Mouse (Mus musculus) hindbrain, embryonic 16.5 days (tissue): ENCODE measurements around the gene Kpnb1. TPM values are rescaled to one million over a fixed set of nuclear protein-coding genes. Genes with fewer than 3 reads are reported as not detected.

ENCODE experiments used
- ATAC-seq: fragments of 200-750 bp; cut with Nextera tagmentation; 2 replicates; pipeline ENCODE4 v1.8.0; 2017; ENCODE audit warnings: moderate TSS enrichment, moderate library complexity
- H3K27ac ChIP-seq: fragments of 300-500 bp; sonication (generic); 2 replicates; pipeline ENCODE4 v1.5.1; 2014; ENCODE audit warnings: low read depth, mild to moderate bottlenecking, control low read depth, low read length, moderate library complexity
- H3K27me3 ChIP-seq: fragments of 300-500 bp; sonication (generic); replicated peaks from 2 replicates; pipeline ENCODE4 v1.6.1; 2014; ENCODE audit warnings: low read length; ENCODE audit not compliant: control insufficient read depth, insufficient read depth
- H3K36me3 ChIP-seq: fragments of 300-500 bp; sonication (generic); 2 replicates; pipeline ENCODE4 v1.6.1; 2014; ENCODE audit warnings: mild to moderate bottlenecking, low read length, moderate library complexity, mixed read lengths; ENCODE audit not compliant: control insufficient read depth, insufficient read depth
- H3K4me1 ChIP-seq: fragments of 300-500 bp; sonication (generic); 2 replicates; pipeline ENCODE4 v1.6.1; 2014; ENCODE audit warnings: low read depth, low read length; ENCODE audit not compliant: control insufficient read depth, insufficient read depth
- H3K4me2 ChIP-seq: fragments of 300-500 bp; sonication (generic); 2 replicates; pipeline ENCODE4 v1.6.1; 2014; ENCODE audit warnings: mild to moderate bottlenecking, low read length, control low read depth, moderate library complexity
- H3K4me3 ChIP-seq: fragments of 300-500 bp; sonication (generic); 2 replicates; pipeline ENCODE4 v1.5.1; 2014; ENCODE audit warnings: mild to moderate bottlenecking, low read length, control low read depth, moderate library complexity
- H3K9ac ChIP-seq: fragments of 300-500 bp; sonication (generic); 2 replicates; pipeline ENCODE4 v1.6.1; 2014; ENCODE audit warnings: low read depth, mild to moderate bottlenecking, control low read depth, low read length, moderate library complexity
- H3K9me3 ChIP-seq: fragments of 300-500 bp; sonication (generic); 2 replicates; pipeline ENCODE4 v1.6.1; 2014; ENCODE audit warnings: mild to moderate bottlenecking, low read length, moderate library complexity; ENCODE audit not compliant: control insufficient read depth
- WGBS: fragments of 180-500 bp; shearing (Covaris S2); extraction: QIAGEN DNeasy Blood & Tissue Kit; methylation state at CpG from one replicate; pipeline ENCODE4 v1.1.7; 2014; 5-methylcytosine and 5-hydroxymethylcytosine counted together
- polyA plus RNA-seq: library from polyadenylated mRNA; unstranded; fragments of >200 nt; fragmentation: Nextera tagmentation; extraction: Ambion mirVana; gene quantifications from 2 replicates; pipeline ENCODE4 v1.2.1, GENCODE M21; 2015

Gene Kpnb1
- polyA plus RNA-seq, 1 experiment from 2014 or later: 29.7 TPM

GRCm38 (mm10) chr11:97176851-97177250 is 10.8 kb downstream of the Kpnb1 start:
- no peak for ATAC-seq
- H3K4me2 ChIP-seq: no peak overlapping the region
- H3K4me1 ChIP-seq: no peaks in the 10 kb centered on the region
- peaks cover 61% of the 10 kb centered on the region for H3K36me3 ChIP-seq
- H3K9me3 ChIP-seq: no peaks in the 10 kb centered on the region
- WGBS: 50% methylated on average over 3 of the region's 3 CpGs
- H3K9ac ChIP-seq: no peak overlapping the region
- no peak overlapping the region for H3K4me3 ChIP-seq
- no peaks in the 10 kb centered on the region for H3K27me3 ChIP-seq
- H3K27ac ChIP-seq: no peak overlapping the region

GRCm38 (mm10) chr11:97175499-97175898 is 12.2 kb downstream of the Kpnb1 start:
- Histone ChIP-seq H3K4me3 (no peak overlapping the region), H3K36me3 (peaks cover 61% of the 10 kb centered on the region), H3K9me3 (no peaks in the 10 kb centered on the region), H3K27me3 (no peaks in the 10 kb centered on the region), H3K4me1 (no peaks in the 10 kb centered on the region), H3K4me2 (no peak overlapping the region), H3K27ac (no peak overlapping the region), H3K9ac (no peak overlapping the region)
- ATAC-seq: no peak
- 93% methylated on average over 7 of the region's 7 CpGs for WGBS

DNA sequence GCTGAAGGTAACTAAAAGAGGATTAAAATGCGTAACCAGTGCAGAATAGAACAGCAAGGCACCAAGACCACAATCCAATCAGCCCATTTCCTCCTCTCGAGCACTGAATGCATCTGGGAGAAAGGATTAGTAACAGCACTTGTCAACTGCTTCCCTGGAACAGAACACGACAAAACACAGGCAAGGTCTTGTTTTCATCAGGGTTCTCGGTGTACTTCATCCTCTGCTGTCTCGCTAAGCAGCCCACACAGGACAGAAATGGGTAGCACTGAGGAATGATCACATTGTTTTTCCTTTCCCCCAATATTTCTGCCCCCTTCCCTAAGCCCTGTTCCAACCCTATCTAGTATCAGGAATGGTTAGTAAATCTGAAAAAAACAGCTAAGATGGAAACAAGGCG is 27.3 kb downstream of the Kpnb1 start:
- ATAC-seq: no peak
- H3K4me3 ChIP-seq: no peak overlapping the region
- WGBS: 70% methylated on average over 6 of the region's 6 CpGs
- H3K9ac ChIP-seq: no peak overlapping the region
- no peak overlapping the region for H3K27ac ChIP-seq
- H3K4me2 ChIP-seq: no peak overlapping the region
- H3K9me3 ChIP-seq: no peaks in the 10 kb centered on the region
- H3K36me3 ChIP-seq: peaks cover 54% of the 10 kb centered on the region
- no peaks in the 10 kb centered on the region for H3K4me1 ChIP-seq
- H3K27me3 ChIP-seq: no peaks in the 10 kb centered on the region

DNA sequence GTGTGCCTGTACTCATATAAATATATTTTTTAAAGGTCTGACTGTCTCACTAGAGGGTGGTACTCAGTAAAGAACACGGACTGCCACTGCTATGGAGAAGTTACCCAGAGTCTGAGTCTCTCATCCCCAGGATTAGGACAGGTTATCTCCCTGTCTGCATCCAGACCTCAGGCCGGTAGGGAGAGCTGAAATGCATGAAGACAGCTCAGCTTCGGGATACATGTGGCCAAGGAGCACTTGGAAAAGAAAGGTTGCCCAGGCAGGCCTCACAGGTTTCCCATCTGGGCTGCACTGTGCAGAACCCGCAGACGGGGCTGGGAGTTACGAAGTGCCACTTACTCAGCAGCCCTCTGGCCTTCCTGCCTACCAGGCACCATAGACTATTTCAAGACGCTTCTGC is 30.7 kb downstream of the Kpnb1 start:
- Histone ChIP-seq H3K36me3 (peaks cover 28% of the 10 kb centered on the region), H3K27me3 (no peaks in the 10 kb centered on the region), H3K4me1 (peaks cover 11% of the 10 kb centered on the region), H3K9ac (no peak overlapping the region), H3K9me3 (no peaks in the 10 kb centered on the region), H3K27ac (no peak overlapping the region; the same call in 1 of the 2 replicates), H3K4me2 (no peak overlapping the region), H3K4me3 (no peak overlapping the region)
- no peak for ATAC-seq
- 79% methylated on average over 7 of the region's 7 CpGs for WGBS

GRCm38 (mm10) chr11:97152662-97153287 is 34.9 kb downstream of the Kpnb1 start:
- Histone ChIP-seq H3K4me1 (peaks cover 29% of the 10 kb centered on the region), H3K9me3 (no peaks in the 10 kb centered on the region), H3K27me3 (no peaks in the 10 kb centered on the region), H3K9ac (peak overlapping the region; percentile 87; the same call in 1 of the 2 replicates), H3K36me3 (peaks cover 7% of the 10 kb centered on the region; the same call in 1 of the 2 replicates), H3K27ac (no peak overlapping the region; the same call in 1 of the 2 replicates), H3K4me3 (no peak overlapping the region), H3K4me2 (peak overlapping the region; percentile 84)
- 18% methylated on average over 10 of the region's 10 CpGs for WGBS
- no peak for ATAC-seq

- H3K36me3 ChIP-seq: peaks cover 7% of the 10 kb centered on the region; the same call in 1 of the 2 replicates
- under 1% methylated on average over 11 of the region's 11 CpGs for WGBS
- peak overlapping the region; percentile 92; the same call in 1 of the 2 replicates for H3K27ac ChIP-seq
- peak overlapping the region; percentile 56 for H3K4me3 ChIP-seq
- peak overlapping the region; percentile 84 for H3K4me2 ChIP-seq
- no peaks in the 10 kb centered on the region for H3K9me3 ChIP-seq
- H3K4me1 ChIP-seq: peaks cover 29% of the 10 kb centered on the region
- no peak for ATAC-seq
- H3K9ac ChIP-seq: peak overlapping the region; percentile 87
- no peaks in the 10 kb centered on the region for H3K27me3 ChIP-seq
Measured at GRCm38 (mm10) chr11:97152023-97152426, 35.7 kb downstream of the Kpnb1 start.

DNA sequence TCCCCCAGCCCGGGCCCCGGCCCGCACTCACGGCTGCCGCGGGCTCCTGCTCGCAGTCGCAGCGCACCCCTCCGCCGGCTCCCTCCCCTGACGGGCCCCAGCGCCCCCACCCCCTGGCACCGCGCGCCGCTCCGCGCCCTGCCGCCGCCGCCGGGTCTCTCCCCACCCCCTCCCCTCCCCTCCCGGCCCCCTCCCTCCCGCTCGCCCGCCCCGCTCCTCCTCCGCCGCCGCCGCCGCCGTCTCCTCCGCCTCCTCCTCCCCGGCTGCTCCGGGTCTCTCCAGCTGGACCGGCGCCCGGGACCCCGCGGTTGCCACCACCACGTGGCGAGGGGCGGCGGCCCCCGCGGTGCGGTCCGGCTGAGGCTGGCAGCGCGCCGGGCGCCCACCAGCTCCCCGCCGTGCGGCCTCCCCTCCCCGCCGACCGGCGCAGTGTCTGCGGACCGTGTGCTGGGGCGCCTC is 36.3 kb downstream of the Kpnb1 start, which contains the start of gene Tbkbp1:
Gene Tbkbp1 (minus strand): TSS at position 153 of the 459 bp plus-strand sequence.
- peak within 1 kb of the TSS; percentile 56 for H3K4me3 ChIP-seq
- peak; percentile 2 for ATAC-seq
- H3K4me1 ChIP-seq: peaks cover 29% of the 10 kb centered on the region
- peak within 1 kb of the TSS; percentile 87 for H3K9ac ChIP-seq
- peak within 1 kb of the TSS; percentile 84 for H3K4me2 ChIP-seq
- peaks cover 7% of the 10 kb centered on the region; the same call in 1 of the 2 replicates for H3K36me3 ChIP-seq
- peak within 1 kb of the TSS; percentile 92 for H3K27ac ChIP-seq
- H3K9me3 ChIP-seq: no peaks in the 10 kb centered on the region
- H3K27me3 ChIP-seq: no peaks in the 10 kb centered on the region
- WGBS: under 1% methylated on average over 35 of the region's 64 CpGs

DNA sequence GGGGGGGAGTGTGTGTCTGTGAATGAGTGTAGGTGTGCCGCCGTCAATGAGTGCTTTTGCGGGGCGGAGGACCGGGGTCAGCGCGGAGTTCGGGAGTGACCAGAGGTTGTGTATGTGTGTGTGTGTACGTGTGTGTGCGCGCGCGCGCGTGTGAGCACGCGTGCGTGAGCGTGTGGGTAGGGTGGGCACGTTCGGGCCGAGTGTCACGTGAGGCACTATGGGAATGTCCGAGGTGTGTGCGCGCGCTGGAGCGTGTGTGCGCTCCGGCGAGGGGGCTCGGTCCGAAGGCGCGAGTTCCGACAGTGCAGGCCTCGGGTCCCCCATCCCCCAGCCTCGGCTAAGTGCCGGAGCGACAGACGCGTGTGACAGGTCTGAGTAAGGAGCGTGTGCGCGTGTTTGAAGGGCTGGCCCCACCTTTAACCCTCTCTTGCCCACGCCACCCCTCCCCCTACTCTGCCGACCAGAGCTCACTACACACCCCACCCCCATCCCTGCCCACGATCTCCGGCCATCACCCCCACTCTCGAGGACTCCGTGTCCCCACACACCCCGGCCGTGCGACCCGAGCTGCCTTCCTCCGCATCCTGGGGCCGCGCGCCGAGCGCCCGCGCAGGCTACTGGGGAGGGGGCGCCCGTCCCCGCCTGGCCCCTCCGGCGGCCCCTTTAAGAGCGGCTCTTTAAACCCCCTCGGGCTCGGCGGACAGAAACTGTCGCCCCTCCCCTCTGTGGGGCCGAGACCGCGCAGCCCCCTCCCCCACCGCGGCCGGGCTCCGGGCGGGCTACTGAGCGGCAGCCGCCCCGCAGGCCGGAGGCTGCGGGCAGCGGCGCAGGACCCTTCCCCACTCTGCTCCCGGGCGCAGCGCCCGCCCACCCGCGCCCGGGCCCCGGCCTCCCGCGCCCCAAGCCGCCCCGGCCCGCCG is 37.0 kb downstream of the Kpnb1 start:
- Histone ChIP-seq H3K27ac (peak overlapping the region; percentile 92), H3K9ac (peak overlapping the region; percentile 87), H3K27me3 (no peaks in the 10 kb centered on the region), H3K9me3 (no peaks in the 10 kb centered on the region), H3K36me3 (peaks cover 12% of the 10 kb centered on the region; the same call in 1 of the 2 replicates), H3K4me3 (peak overlapping the region; percentile 56), H3K4me2 (peak overlapping the region; percentile 84), H3K4me1 (peaks cover 29% of the 10 kb centered on the region)
- WGBS: under 1% methylated on average over 77 of the region's 102 CpGs
- peak; percentile 79 for ATAC-seq

DNA sequence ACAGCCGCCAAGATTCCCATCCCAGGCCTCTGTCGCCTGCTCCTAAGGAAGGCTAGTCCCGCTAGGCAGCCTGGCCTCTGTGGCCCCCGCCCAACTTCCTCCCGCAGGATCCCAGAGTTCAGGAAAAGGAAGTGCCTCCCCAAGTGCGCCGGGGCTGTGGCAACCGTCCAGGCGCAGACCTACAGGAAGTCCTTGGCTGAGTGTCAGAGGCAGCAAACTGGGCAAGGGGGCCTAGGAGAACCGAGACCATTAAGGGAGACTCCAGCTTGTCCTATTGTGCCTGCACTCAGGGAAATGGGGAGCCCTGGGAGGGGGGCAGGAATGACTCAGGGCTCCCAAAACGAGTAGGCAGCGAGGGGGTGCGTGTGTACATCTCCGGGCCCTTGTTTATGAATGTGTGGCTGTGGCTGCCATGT is 37.7 kb downstream of the Kpnb1 start:
- peak overlapping the region; percentile 84 for H3K4me2 ChIP-seq
- ATAC-seq: peak; percentile 24
- peaks cover 29% of the 10 kb centered on the region for H3K4me1 ChIP-seq
- H3K9ac ChIP-seq: peak overlapping the region; percentile 87
- H3K9me3 ChIP-seq: no peaks in the 10 kb centered on the region
- H3K36me3 ChIP-seq: peaks cover 8% of the 10 kb centered on the region; the same call in 1 of the 2 replicates
- H3K27me3 ChIP-seq: no peaks in the 10 kb centered on the region
- peak overlapping the region; percentile 92 for H3K27ac ChIP-seq
- peak overlapping the region; percentile 56 for H3K4me3 ChIP-seq
- WGBS: 2% methylated on average over 14 of the region's 14 CpGs
